Mouse (Mus musculus) gastrocnemius, postnatal 14 days (tissue): ENCODE measurements around the gene Col6a2. TPM values are rescaled to one million over a fixed set of nuclear protein-coding genes. Genes with fewer than 3 reads are reported as not detected.

Experiments
- DNase-seq: peaks from one replicate; pipeline ENCODE4 v3.0.0; 2021; ENCODE audit warnings: mixed read lengths
- intact Hi-C: fragments of 180-260 bp; cut with DNase I; formaldehyde crosslinking; loops from one replicate; pipeline ENCODE4 v1.15.1; 2025; ENCODE audit warnings: low total_unique reads
- total RNA-seq, 2 experiments: library from RNA; stranded (reverse); gene quantifications; 2 replicates each; pipeline ENCODE4 v1.2.3; 2021

Gene Col6a2
- total RNA-seq, 2 experiments from 2014 or later, result 236 to 279 TPM

- intact Hi-C loops, result no loop called here
Measured at GRCm38 (mm10) chr10:76571070-76571469, 52.4 kb downstream of the Col6a2 start.

GRCm38 (mm10) chr10:76569996-76570685 lies 53.3 kb downstream of the Col6a2 start:
- no peak for DNase-seq
- intact Hi-C loops, result no loop called here

More at GRCm38 (mm10) chr10:76571070-76571469, 52.4 kb downstream of the Col6a2 start:
- no peak for DNase-seq

DNA sequence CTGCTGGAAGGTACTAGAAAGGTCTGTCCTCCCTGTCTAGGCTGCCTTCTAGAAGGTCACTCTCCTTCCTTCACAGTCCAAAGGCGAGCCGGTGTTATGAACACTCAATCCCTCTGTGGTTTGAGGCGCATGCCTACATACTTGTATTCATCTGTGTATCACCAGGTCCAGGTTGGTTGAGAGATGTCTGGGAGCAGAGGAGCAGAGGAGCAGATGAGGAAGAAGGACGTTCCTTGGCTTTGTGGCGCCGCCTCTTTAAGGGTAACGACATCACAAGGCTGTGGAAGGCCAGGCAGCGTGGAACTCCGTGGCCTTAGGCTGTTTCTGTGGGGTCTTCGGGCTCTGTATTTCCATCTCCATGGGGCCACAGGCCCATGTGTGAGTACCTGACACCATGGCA lies 61.5 kb downstream of the Col6a2 start, which contains the start of gene Spatc1l:
Gene Spatc1l, plus strand, starts transcription at position 301 of the 400 bp plus-strand sequence.
- DNase-seq, result no peak
- intact Hi-C loops, result no loop called here

GRCm38 (mm10) chr10:76554061-76554460 lies 69.4 kb downstream of the Col6a2 start:
- intact Hi-C loops, result loop anchor here (5.0 kb wide), 1 partner anchor 183 kb away; no protein-coding TSS in a partner anchor
- no peak for DNase-seq

DNA sequence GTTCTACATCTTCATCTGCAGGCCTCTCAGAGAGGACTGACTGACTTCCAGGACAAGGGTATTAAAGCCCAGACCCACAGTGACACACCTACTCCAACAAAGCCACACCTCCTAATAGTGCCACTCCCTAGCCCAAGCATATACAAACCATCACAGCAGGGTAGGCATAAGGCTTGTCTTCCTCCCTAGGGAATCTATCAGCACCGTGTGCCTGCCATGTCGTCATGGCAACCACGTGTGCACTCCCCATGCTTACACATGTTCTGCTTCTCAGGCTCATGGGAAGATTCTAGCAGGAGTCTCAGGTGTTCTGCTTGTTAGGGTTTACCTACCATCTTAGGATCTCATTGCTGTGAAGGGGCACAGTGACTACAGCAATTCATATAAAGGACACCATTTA lies 71.9 kb downstream of the Col6a2 start:
- no peak for DNase-seq
- intact Hi-C loops, result loop anchor here (5.0 kb wide), 1 partner anchor 186 kb away; no protein-coding TSS in a partner anchor

DNA sequence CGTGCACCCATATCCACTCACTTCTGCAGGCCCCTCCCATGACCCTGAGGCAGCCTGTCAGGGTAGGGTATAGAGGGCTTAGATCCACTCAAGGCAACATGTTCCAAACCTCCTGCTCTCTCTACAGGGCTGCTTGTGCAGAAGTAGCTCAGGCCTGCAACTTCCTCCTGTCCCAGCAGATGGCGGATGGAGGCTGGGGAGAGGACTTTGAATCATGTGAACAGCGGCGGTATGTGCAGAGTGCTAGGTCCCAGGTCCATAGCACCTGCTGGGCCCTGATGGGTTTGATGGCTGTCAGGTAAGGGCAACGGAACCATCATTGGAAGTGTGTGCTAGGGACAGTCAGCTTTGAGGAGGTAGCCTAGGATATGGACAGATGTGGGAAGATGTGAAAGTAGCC lies 73.0 kb downstream of the Col6a2 start:
- no peak for DNase-seq
- intact Hi-C loops, result loop anchor here (5.0 kb wide), 1 partner anchor 187 kb away; no protein-coding TSS in a partner anchor

DNA sequence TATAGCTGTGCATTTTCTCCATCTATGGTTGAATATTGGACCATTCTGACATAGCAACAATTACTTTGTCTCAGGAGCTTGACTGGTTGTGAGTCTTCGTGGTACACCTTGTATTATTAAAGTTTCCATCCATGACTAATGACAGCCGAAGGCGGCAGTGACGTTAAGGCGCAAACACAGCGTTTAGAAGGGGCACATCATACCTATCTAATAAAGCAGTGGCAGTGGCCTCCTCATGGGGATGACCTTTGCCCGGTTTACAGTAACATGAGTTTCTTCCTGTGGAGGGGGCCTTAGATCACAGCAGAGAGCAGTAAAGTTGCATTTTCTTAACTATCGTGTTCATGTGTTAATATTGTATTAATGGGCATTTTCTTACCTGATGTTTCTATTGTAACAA lies 75.2 kb downstream of the Col6a2 start:
- intact Hi-C loops, result no loop called here

DNA sequence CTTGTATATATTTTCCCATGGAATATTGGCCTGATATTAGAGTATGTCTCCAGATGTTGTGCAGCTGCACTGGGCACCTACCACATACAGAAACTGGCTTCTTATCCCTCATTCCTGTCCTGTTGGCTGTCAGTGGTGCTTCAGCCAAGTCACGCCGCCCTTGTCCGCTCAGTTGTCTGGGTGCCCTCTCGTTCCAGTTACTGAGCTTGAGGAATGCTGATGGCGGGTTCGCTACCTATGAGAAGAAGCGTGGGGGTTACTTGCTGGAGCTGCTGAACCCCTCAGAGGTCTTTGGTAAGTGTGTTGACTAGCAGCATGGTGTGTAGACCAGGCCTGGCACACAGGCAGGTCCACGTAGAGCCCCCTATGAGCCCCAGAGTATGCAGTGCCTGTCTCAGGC lies 76.9 kb downstream of the Col6a2 start:
- DNase-seq, result no peak
- intact Hi-C loops, result no loop called here

More for the DNA sequence above, 75.2 kb downstream of the Col6a2 start:
- no peak for DNase-seq

Other genes starting within 250 kb of the Col6a2 start
- not detected for gene AC141477.1, start 183.2 kb downstream of the Col6a2 start, total RNA-seq
- 10 to 100 TPM; 50.6 to 71.3 TPM for gene Pcnt, start 180.8 kb downstream of the Col6a2 start, total RNA-seq
- under 1 TPM; 0.31 to 0.45 TPM for gene 2610028H24Rik, start 174.5 kb downstream of the Col6a2 start, total RNA-seq
- 10 to 100 TPM; 21.4 to 22.2 TPM for gene Mcm3ap, start 154.7 kb downstream of the Col6a2 start, total RNA-seq
- gene Ybey, start 154.5 kb downstream of the Col6a2 start, total RNA-seq, result 1 to 10 TPM; 3.5 to 3.8 TPM
- gene Lss, start 92.0 kb downstream of the Col6a2 start, total RNA-seq, result 1 to 10 TPM; 4.5 to 6.9 TPM
- gene Spatc1l, start 61.4 kb downstream of the Col6a2 start, total RNA-seq, result not detected
- not detected for gene Ftcd, start 48.0 kb downstream of the Col6a2 start, total RNA-seq
- 100 to 1,000 TPM; 223 to 260 TPM for gene Col6a1, start 102.5 kb upstream of the Col6a2 start, total RNA-seq